ENCODE assay signal across 15 mouse cellular contexts in genomic region chr1:85870546-85870945, GRCm38 (mm10). TPM values are rescaled to one million over a fixed set of nuclear protein-coding genes. Genes with fewer than 3 reads are reported as not detected.
"Had no signal": no experiment of that assay in that cellular context is flagged by ENCODE, and none has a peak within 500 bp of the region (broad histone marks: within the 10 kb centered on the region; RNA-seq: fewer than 3 reads in every experiment).

No protein-coding gene starts in this region.

- H3K4me3 ChIP-seq: limb, embryonic 13.5 days; midbrain, embryonic 12.5 days; neural tube, embryonic 13.5 days had no signal

- H3K27ac ChIP-seq: kidney, postnatal 0 days; limb, embryonic 13.5 days; liver, embryonic 14.5 days; midbrain, embryonic 12.5 days; neural tube, embryonic 13.5 days had no signal

- H3K9ac ChIP-seq: limb, embryonic 13.5 days; liver, embryonic 14.5 days; midbrain, embryonic 12.5 days; neural tube, embryonic 13.5 days had no signal

- H3K4me1 ChIP-seq: limb, embryonic 13.5 days; midbrain, embryonic 12.5 days; neural tube, embryonic 13.5 days had no signal

- H3K36me3 ChIP-seq: limb, embryonic 13.5 days; midbrain, embryonic 12.5 days; neural tube, embryonic 13.5 days had no signal

- H3K27me3 ChIP-seq: limb, embryonic 13.5 days; midbrain, embryonic 12.5 days; neural tube, embryonic 13.5 days had no signal

- ATAC-seq: midbrain, embryonic 16.5 days had no signal

- H3K4me2 ChIP-seq: limb, embryonic 13.5 days; midbrain, embryonic 12.5 days; neural tube, embryonic 13.5 days had no signal

- DNase-seq: kidney, postnatal 36 days; lung, adult 18-20 months; retina, postnatal 1 day; right cerebral cortex, postnatal 4 days; spleen, adult 18-20 months; thymus, adult 18-20 months; thymus, postnatal 14 days had no signal

RNA-seq across cellular contexts. Expression of gene 4933407L21Rik, which starts 57.7 kb away (rescaled TPM):
- total RNA-seq: liver, adult 2 months; megakaryocyte-erythroid progenitor cell, adult 5-6 weeks had no signal
- polyA plus RNA-seq: liver, adult 2 months had no signal
